Mouse (Mus musculus) effector memory CD4-positive, alpha-beta T cell, adult 7 months (primary cell): Measurements from ENCODE around the gene Actl6b. TPM values are rescaled to one million over a fixed set of nuclear protein-coding genes. Genes with fewer than 3 reads are reported as not detected.

ENCODE experiments used
- polyA plus RNA-seq: library from polyadenylated mRNA; unstranded; fragments of 100-300 nt; shearing (Covaris generic); gene quantifications from one replicate; pipeline ENCODE4 v1.2.1, GENCODE M21; 2017

The Actl6b gene
- polyA plus RNA-seq = not detected

DNA sequence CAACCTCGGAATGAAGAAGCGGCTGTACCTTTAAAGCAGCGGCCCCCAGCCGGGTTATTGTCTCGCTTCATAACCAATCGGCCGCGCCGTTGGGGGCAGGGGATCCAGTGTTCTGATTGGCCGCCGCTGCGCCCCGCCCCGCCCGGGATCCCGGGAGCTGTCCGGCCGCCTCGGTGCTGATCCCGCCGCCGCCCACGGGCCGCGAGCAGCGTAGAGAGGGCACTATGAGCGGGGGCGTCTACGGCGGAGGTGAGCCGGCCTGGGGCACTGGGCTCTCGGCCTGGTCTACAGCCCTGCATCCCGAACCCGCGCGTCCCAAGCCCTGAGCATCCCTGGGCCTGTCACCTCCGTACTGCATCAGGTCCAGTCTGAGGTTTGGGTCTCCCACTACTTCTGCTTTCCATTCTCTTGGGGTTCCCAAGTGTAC lies at the start of gene Actl6b:
TSS of gene Actl6b (plus strand) at position 107 of the 427 bp plus-strand sequence.

DNA sequence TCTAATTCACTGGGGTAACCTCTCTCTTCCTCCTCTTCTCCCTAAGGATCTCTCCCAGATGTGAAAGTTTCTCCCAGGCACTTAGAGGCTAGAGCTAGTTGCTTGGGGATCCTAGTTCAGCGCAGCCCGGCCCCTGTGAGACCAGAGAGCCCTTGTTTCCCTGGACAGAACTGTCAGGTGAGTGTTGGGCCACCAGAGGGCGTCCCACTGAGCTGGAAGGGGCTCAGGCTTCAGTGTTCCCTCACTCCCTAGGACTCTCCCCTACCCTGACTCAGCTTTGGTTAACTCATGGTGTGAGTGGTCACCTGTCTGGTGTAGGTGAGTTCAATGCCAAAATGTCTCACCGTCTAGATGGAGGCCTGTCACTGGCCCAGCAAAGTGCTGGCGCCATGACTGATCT lies 34.9 kb upstream of the Actl6b start, which contains the start of gene Gigyf1:
TSS of gene Gigyf1 (plus strand) at position 113 of the 400 bp plus-strand sequence.

DNA sequence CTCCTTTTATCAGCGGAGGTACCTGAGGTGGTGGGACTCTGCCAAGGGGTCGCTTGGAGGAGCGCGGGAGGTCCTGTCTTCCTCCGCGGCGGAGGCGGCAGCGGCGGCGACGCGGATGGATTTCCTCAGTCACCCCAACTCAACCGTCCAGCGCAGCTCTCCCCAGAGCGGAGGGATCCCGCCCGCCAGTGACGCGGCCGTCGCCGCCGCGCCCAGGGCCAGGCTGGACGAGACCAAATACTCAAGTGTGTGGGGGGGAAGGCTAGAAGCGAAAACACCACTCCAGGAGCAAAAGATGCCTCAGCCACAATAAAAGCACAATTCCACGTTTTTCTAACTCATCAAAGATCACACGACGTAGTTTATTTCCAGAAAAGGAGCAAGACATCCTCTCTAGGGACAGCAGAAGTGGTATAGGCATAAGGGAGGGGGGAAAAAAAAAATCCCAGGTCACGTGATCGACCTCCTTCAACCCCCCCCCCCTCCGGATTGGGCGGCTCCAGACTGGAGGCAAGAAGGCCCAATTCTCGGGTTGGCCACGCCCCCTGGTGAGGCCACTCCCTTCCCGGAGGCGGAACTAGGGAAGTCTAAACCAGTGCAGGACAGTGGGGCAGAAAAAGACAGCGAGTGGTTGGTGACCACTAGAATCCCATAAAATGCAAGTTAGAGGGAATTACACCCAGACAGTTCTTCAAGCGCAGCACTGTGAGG lies 20.0 kb upstream of the Actl6b start, which contains the start of the genes Epo and Gnb2:
TSS of gene Epo (minus strand) at position 126 of the 711 bp plus-strand sequence.
TSS of gene Gnb2 (minus strand) at position 394 of the 711 bp plus-strand sequence.

DNA sequence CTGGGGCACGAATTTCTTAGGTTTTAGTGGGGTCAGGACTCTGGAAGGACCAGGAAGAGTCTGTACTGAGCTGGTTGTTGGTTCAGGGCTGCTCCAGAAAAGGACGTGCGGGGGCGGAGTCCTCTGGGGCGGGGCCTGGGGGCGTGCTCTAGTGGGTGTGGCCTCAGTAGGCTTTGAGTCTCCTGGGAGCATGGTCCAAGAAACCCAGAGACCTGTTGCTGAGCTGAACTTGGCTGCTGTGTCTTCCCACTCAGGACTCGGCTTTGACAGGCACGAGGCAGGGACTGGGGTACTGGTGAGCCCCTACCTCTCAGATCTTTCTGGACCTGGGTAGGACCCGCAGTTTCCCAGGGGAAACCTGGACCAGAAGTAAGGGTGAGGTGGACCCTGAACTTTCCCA lies 16.3 kb downstream of the Actl6b start, which contains the start of gene Tfr2:
TSS of gene Tfr2 (plus strand) at position 176 of the 400 bp plus-strand sequence.

DNA sequence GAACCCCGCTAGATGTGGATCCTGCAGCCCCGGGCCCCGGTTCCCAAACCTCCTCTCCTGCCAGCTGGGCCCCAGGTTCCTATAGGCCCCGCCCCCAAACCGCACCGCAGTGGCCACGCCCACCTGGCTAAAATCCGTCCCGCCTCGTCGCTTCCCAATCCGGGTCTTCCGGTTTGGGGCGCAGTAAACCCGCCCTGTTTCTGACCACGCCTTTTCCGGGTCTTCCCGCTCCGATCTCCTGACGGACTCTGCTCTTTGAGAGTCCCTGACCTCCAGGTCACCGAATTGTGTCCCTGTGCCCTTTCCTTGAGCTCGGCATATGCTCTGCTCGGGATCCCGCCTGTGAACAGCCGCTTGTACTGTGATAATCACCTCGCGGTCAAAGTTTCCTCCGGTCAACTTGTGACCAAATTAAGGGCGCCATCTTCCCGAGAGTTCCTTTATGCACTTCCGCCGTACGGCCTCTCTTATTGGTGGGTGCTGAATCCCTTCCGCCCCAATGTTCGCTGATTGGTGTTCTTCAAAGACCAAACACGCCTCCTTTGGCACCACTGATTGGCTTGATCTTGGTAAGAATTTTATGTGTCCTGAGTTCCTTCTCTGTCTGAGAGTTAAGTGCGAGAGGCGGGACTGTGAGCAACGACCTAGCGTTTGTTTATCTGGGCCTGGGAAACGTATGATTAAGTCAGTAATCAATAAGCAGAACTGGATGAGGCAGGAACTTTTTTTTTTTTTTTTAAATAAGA lies 47.5 kb downstream of the Actl6b start, which contains the start of gene Mospd3:
TSS of gene Mospd3 (minus strand) at position 440 of the 746 bp plus-strand sequence.

DNA sequence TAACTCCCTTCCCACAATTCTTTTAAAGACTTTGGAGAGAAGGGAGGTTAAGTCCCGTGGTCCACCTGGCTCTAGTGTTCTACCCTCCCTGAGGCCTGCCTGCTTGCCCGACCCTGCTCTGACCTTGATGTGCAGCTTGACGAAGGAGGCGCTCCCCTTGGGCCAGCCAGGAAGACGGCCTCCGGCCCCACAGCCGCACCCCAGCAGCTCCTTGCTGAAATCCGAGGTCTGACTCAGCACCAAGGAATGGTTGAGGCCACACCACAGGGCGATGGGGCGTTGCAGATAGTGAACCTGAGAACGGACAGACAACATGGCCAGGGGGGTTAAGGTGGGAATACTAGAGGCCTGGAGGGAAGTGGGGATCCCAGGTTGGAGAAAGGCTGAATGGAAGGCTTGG lies 60.2 kb downstream of the Actl6b start, which contains the start of gene Pcolce:
TSS of gene Pcolce (minus strand) at position 235 of the 400 bp plus-strand sequence.

Other genes starting within 250 kb of the Actl6b start
- gene Srrt, start 245.8 kb upstream of the Actl6b start, polyA plus RNA-seq = 81.7 TPM
- 2.7 TPM for gene Trip6, start 239.1 kb upstream of the Actl6b start, polyA plus RNA-seq
- 9.4 TPM for gene Slc12a9, start 219.9 kb upstream of the Actl6b start, polyA plus RNA-seq
- gene Ephb4, start 203.4 kb upstream of the Actl6b start, polyA plus RNA-seq = not detected
- 0.51 TPM for gene Zan, start 76.5 kb upstream of the Actl6b start, polyA plus RNA-seq
- 24.9 TPM for gene Pop7, start 51.0 kb upstream of the Actl6b start, polyA plus RNA-seq
- gene Gigyf1, start 35.0 kb upstream of the Actl6b start, polyA plus RNA-seq = 7.8 TPM
- not detected for gene Epo, start 20.3 kb upstream of the Actl6b start, polyA plus RNA-seq
- 244 TPM for gene Gnb2, start 20.0 kb upstream of the Actl6b start, polyA plus RNA-seq
- not detected for gene Tfr2, start 16.3 kb downstream of the Actl6b start, polyA plus RNA-seq
- gene Mospd3, start 47.5 kb downstream of the Actl6b start, polyA plus RNA-seq = 45.0 TPM
- 2.4 TPM for gene Pcolce, start 60.3 kb downstream of the Actl6b start, polyA plus RNA-seq
- gene Fbxo24, start 75.5 kb downstream of the Actl6b start, polyA plus RNA-seq = 0.89 TPM
- gene Lrch4, start 75.6 kb downstream of the Actl6b start, polyA plus RNA-seq = 233 TPM
- gene Gm20605, start 75.7 kb downstream of the Actl6b start, polyA plus RNA-seq = 36.4 TPM
- gene Sap25, start 87.8 kb downstream of the Actl6b start, polyA plus RNA-seq = 58.0 TPM
- gene Irs3, start 92.2 kb downstream of the Actl6b start, polyA plus RNA-seq = not detected
- gene Agfg2, start 131.2 kb downstream of the Actl6b start, polyA plus RNA-seq = 15.5 TPM
- gene Nyap1, start 188.1 kb downstream of the Actl6b start, polyA plus RNA-seq = 0.30 TPM
- gene Tsc22d4, start 192.2 kb downstream of the Actl6b start, polyA plus RNA-seq = 134 TPM
- 48.6 TPM for gene Ppp1r35, start 225.3 kb downstream of the Actl6b start, polyA plus RNA-seq
- 55.5 TPM for gene Mepce, start 234.1 kb downstream of the Actl6b start, polyA plus RNA-seq
- gene Zcwpw1, start 234.3 kb downstream of the Actl6b start, polyA plus RNA-seq = 7.1 TPM